Mouse (Mus musculus): ENCODE results near the gene Sdhb.

The Sdhb gene

GRCm38 (mm10) chr4:140960781-140961466, at the start of gene Sdhb:
Gene Sdhb, plus strand, starts transcription at chr4:140961203.
- DNase-seq (ENCODE audit: low read depth), result peak; percentile 96

- DNase-seq (ENCODE audit: low read depth), result no peak
These were observed 49.6 kb upstream of the Sdhb start for GRCm38 (mm10) chr4:140911416-140911815.

GRCm38 (mm10) chr4:140912271-140912833, 48.7 kb upstream of the Sdhb start:
- no peak for DNase-seq (ENCODE audit: low read depth)

GRCm38 (mm10) chr4:140913565-140913964, 47.4 kb upstream of the Sdhb start:
- no peak for DNase-seq (ENCODE audit: low read depth)

- DNase-seq (ENCODE audit: low read depth), result no peak
These were observed 46.3 kb upstream of the Sdhb start for GRCm38 (mm10) chr4:140914731-140915131.

GRCm38 (mm10) chr4:140915235-140915634, 45.8 kb upstream of the Sdhb start:
- DNase-seq (ENCODE audit: low read depth), result no peak

- DNase-seq (ENCODE audit: low read depth), result no peak
These were observed 44.7 kb upstream of the Sdhb start for GRCm38 (mm10) chr4:140916296-140916695.

GRCm38 (mm10) chr4:140917451-140917850, 43.6 kb upstream of the Sdhb start:
- DNase-seq (ENCODE audit: low read depth), result no peak

- DNase-seq (ENCODE audit: low read depth), result no peak
These were observed 40.8 kb upstream of the Sdhb start for GRCm38 (mm10) chr4:140919974-140920836.

- DNase-seq (ENCODE audit: low read depth), result no peak
These were observed 38.5 kb upstream of the Sdhb start for GRCm38 (mm10) chr4:140922508-140922907.

GRCm38 (mm10) chr4:140925648-140926047, 35.4 kb upstream of the Sdhb start:
- DNase-seq (ENCODE audit: low read depth), result no peak

GRCm38 (mm10) chr4:140928349-140928748, 32.7 kb upstream of the Sdhb start:
- DNase-seq (ENCODE audit: low read depth), result no peak

GRCm38 (mm10) chr4:140929745-140930144, 31.3 kb upstream of the Sdhb start:
- no peak for DNase-seq (ENCODE audit: low read depth)

- no peak for DNase-seq (ENCODE audit: low read depth)
These were observed 30.0 kb upstream of the Sdhb start for GRCm38 (mm10) chr4:140930900-140931470.

- DNase-seq (ENCODE audit: low read depth), result no peak
These were observed 25.4 kb upstream of the Sdhb start for GRCm38 (mm10) chr4:140935643-140936042.

GRCm38 (mm10) chr4:140944356-140944755, 16.6 kb upstream of the Sdhb start:
- DNase-seq (ENCODE audit: low read depth), result no peak

- peak; percentile 88 for DNase-seq (ENCODE audit: low read depth)
These were observed 16.0 kb upstream of the Sdhb start for GRCm38 (mm10) chr4:140944961-140945442.

GRCm38 (mm10) chr4:140945571-140945970, 15.4 kb upstream of the Sdhb start:
- DNase-seq (ENCODE audit: low read depth), result peak; percentile 60

- DNase-seq (ENCODE audit: low read depth), result peak; percentile 39
These were observed 15.0 kb upstream of the Sdhb start for GRCm38 (mm10) chr4:140946048-140946447.

- DNase-seq (ENCODE audit: low read depth), result peak; percentile 54
These were observed 14.3 kb upstream of the Sdhb start for GRCm38 (mm10) chr4:140946580-140947205.

- peak; percentile 84 for DNase-seq (ENCODE audit: low read depth)
These were observed 13.2 kb upstream of the Sdhb start for GRCm38 (mm10) chr4:140947487-140948440.

Measured in naive thymus-derived CD4-positive, alpha-beta T cell, adult 2 months (primary cell).